Mouse (Mus musculus): Measurements from ENCODE around the gene Cbfb. TPM values are rescaled to one million over a fixed set of nuclear protein-coding genes. Genes with fewer than 3 reads are reported as not detected.

Gene Cbfb
- total RNA-seq, 2 experiments from 2014 or later, result 20.3 to 22.1 TPM

DNA sequence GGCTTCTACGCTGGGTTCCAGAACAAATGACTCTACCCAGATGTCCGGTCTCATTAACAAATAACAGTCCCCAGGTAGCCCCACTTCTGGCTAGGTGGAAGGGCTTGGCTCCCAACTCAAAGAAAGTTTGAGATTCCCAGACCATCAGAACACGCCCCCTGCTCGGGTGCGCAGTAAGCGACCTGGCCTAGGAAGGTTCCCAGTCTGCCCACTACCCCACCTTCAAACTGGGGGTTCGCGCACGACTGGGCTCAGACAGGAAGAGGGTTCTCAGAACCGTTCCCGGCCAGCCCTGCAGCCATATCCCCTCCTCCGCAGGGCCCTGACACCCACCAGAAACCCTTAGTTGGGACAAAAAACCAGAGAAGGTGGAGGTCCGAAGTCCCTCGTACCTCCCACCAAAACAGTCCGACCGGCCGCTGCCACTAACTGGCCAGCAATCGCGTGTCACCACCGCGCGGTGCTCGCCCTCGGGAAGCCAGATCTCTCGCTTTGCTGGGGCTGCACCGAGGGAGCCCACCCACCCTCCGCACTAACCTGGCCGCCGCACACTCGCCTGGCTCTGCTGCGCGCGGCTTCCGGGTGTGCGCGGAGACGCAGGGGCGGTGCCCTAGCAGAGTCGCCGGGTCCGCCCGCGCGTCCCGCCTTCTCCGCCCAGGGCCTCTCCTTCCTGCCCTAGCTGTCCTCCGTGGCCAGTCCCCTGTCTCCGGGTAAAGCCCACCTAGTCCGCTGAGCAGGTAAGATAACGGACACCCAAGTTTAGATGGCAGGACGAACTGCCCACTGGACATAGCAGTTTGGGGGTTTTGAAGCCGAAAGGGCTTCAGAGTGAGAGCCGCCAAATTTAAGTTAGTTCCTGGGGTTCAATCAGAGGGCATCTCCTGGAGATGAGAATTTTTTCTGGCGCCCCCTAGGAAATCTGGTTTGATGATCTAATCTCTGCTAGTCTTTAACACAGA lies 93.8 kb downstream of the Cbfb start, which contains the start of the genes Tradd and Fbxl8:
Gene Tradd (minus strand): TSS at position 586 of the 959 bp plus-strand sequence.
Gene Fbxl8 (plus strand): TSS at position 625 of the 959 bp plus-strand sequence.
- intact Hi-C loops (cut with DNase I), result no loop called here
- DNase-seq (ENCODE audit: low spot score in 2 of 2), result no peak

GRCm38 (mm10) chr8:105265128-105265527 lies 94.7 kb downstream of the Cbfb start:
- DNase-seq (ENCODE audit: low spot score in 2 of 2), result no peak
- intact Hi-C loops (cut with DNase I), result no loop called here

DNA sequence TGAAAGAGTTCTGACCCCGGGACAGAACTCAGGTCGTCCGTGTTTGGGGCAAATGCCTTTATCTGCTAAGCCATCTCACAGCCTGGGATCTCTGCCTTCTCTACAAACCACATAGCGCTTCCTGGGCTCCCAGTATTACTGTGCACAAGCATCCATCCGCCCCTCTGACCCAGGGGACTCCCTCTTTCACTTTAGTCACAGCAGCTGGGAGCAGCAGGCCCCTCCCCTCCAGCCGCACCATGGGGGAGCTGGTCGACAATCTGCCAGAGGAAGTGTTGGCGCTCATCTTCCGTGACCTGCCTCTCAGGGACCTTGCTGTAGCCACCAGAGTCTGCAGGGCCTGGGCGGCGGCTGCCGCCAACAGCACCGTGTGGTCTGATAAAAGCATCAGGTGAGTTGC lies 96.3 kb downstream of the Cbfb start:
- intact Hi-C loops (cut with DNase I), result no loop called here
- no peak for DNase-seq (ENCODE audit: low spot score in 2 of 2)

Other genes starting within 250 kb of the Cbfb start
- not detected for gene Ces2e, start 244.4 kb upstream of the Cbfb start, total RNA-seq (2021)
- not detected for gene Ces2f, start 223.3 kb upstream of the Cbfb start, total RNA-seq (2021)
- gene Ces2g, start 209.0 kb upstream of the Cbfb start, total RNA-seq (2021), result under 1 TPM; 0.16 to 0.30 TPM
- not detected for gene Ces2h, start 169.8 kb upstream of the Cbfb start, total RNA-seq (2021)
- gene Ces3a, start 122.1 kb upstream of the Cbfb start, total RNA-seq (2021), result not detected
- gene Ces3b, start 86.9 kb upstream of the Cbfb start, total RNA-seq (2021), result not detected
- gene Ces4a, start 38.9 kb upstream of the Cbfb start, total RNA-seq (2021), result not detected
- gene D230025D16Rik, start 54.5 kb downstream of the Cbfb start, total RNA-seq (2021), result 10 to 100 TPM; 37.6 to 38.1 TPM
- 1 to 10 TPM; 2.1 to 2.4 TPM for gene B3gnt9, start 84.5 kb downstream of the Cbfb start, total RNA-seq (2021)
- gene Tradd, start 93.9 kb downstream of the Cbfb start, total RNA-seq (2021), result 1 to 10 TPM; 5.5 to 5.7 TPM
- gene Fbxl8, start 94.0 kb downstream of the Cbfb start, total RNA-seq (2021), result under 1 TPM; 0.57 to 0.85 TPM
- 1 to 10 TPM; 6.9 to 7.9 TPM for gene Hsf4, start 99.1 kb downstream of the Cbfb start, total RNA-seq (2021)
- 1 to 10 TPM; 7.7 TPM for gene Nol3, start 105.5 kb downstream of the Cbfb start, total RNA-seq (2021)
- gene 4931428F04Rik, start 119.2 kb downstream of the Cbfb start, total RNA-seq (2021), result 10 to 100 TPM; 25.4 to 29.1 TPM
- gene Exoc3l, start 125.4 kb downstream of the Cbfb start, total RNA-seq (2021), result 1 to 10 TPM; 1.4 to 1.8 TPM
- 10 to 100 TPM; 32.9 to 35.1 TPM for gene E2f4, start 127.0 kb downstream of the Cbfb start, total RNA-seq (2021)
- 1 to 10 TPM in 1 of 2 experiments, under 1 TPM in 1; 0.62 to 1.8 TPM for gene Elmo3, start 134.9 kb downstream of the Cbfb start, total RNA-seq (2021)
- gene Lrrc29, start 155.6 kb downstream of the Cbfb start, total RNA-seq (2021), result 1 to 10 TPM; 5.1 to 5.2 TPM
- 10 to 100 TPM; 39.8 to 41.7 TPM for gene Tmem208, start 155.7 kb downstream of the Cbfb start, total RNA-seq (2021)
- gene Fhod1, start 177.3 kb downstream of the Cbfb start, total RNA-seq (2021), result 1 to 10 TPM; 2.5 to 3.2 TPM
- 10 to 100 TPM; 39.1 to 42.6 TPM for gene Slc9a5, start 178.2 kb downstream of the Cbfb start, total RNA-seq (2021)
- 1 to 10 TPM; 3.1 to 4.6 TPM for gene Plekhg4, start 202.6 kb downstream of the Cbfb start, total RNA-seq (2021)
- not detected for gene Kctd19, start 242.8 kb downstream of the Cbfb start, total RNA-seq (2021)
- under 1 TPM; 0.28 to 0.41 TPM for gene Lrrc36, start 242.9 kb downstream of the Cbfb start, total RNA-seq (2021)